Mouse (Mus musculus) adrenal gland, adult 18-20 months (tissue): ENCODE data around the gene Ice1. TPM values are rescaled to one million over a fixed set of nuclear protein-coding genes. Genes with fewer than 3 reads are reported as not detected.

Experiments used
- DNase-seq, 2 experiments: peaks; one replicate each; pipeline ENCODE4 v3.0.0; 2021 to 2022; ENCODE audit warnings: low spot score in 2 of 2
- long read RNA-seq, 2 experiments: library from polyadenylated mRNA; stranded (forward); transcript quantifications; one replicate each; pipeline ENCODE4 v2.0.0; 2021
- total RNA-seq, 2 experiments: library from RNA; stranded (reverse); gene quantifications; 1 replicate in 1 of 2; 2 replicates in 1 of 2; pipeline ENCODE4 v1.2.3; 2021

Gene Ice1
- total RNA-seq, result 10 to 100 TPM; 24.6 to 27.5 TPM
- long read RNA-seq, experiment 1, full-length matches to known transcripts, result 3 of 8 reads
- long read RNA-seq, experiment 1, partial matches to known transcripts, result 3 of 8 reads
- long read RNA-seq, experiment 1, other reads (novel, unspliced or antisense), result 2 of 8 reads
- long read RNA-seq, experiment 2, partial matches to known transcripts, result 10 of 11 reads
- long read RNA-seq, experiment 2, other reads (novel, unspliced or antisense), result 1 of 11 reads

DNA sequence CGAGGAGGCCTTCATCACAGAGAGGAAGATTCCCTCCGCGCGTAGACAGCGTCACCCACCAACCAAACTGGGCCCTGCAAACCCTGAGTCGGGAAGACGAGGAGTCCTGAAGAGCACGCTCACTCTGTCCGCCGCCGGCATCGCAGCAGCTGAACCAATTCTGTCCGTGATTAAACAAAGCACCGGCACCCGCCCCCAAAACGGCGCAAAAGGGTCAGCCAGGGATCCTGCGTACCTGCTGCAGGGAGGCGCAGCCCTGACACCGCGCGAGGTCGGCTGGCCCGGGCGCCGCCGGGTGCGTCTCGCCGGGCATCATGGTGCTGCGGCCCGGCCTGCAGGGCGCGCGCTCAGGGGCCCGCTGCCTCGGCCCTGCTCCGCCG is at the start of gene Ice1:
Gene Ice1 (minus strand): TSS at position 353 of the 380 bp plus-strand sequence.
- DNase-seq, result no peak

DNA sequence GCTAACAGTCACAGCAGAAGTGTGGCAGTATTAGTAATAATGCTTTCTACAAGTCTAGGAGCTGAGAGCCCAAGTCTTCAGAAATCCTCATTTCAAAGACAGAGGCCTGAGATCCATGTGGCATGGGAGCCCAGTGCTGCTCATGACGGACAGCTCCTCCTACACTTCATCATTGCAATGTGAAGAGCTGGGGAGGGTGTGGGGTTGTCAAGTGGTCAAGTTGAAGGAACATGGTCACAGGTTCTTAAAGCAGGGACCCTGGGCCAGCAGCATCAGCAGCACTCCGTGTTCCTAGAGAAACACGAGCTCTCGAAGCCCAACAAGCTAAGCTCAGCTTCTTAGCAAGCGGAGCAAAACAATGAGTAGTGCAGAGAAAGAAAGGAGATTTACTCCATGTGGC is 48.4 kb upstream of the Ice1 start:
- no peak for DNase-seq

DNA sequence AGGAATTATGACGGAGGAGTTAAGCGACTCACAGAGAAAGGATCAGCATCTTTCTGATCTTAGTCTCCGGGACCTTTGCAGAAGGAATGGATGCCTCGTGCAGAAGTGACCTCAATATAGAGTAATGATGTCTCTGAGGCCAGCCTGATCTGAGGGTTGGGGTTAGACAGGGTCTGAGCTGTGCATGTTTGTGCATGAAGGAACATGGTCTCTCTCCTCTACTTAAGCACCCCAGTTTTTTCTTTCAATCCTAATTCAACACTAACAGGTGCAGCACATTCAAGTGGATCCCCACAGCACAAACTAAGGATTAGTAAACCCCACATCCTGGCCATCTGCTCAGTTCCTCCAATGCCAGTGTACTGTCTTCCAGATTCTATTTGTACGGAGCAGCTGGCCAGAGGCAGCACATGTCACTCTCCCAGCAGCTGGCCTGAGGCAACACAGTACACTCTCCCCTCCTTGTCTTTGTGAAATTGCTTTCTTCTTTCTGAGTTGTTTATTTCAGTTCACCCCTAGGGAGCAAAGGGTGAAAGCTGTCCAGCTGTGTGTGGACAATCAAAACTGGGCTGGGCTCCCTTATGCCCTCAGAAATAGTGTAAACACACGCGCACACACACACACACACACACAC is 47.7 kb upstream of the Ice1 start:
- no peak for DNase-seq

DNA sequence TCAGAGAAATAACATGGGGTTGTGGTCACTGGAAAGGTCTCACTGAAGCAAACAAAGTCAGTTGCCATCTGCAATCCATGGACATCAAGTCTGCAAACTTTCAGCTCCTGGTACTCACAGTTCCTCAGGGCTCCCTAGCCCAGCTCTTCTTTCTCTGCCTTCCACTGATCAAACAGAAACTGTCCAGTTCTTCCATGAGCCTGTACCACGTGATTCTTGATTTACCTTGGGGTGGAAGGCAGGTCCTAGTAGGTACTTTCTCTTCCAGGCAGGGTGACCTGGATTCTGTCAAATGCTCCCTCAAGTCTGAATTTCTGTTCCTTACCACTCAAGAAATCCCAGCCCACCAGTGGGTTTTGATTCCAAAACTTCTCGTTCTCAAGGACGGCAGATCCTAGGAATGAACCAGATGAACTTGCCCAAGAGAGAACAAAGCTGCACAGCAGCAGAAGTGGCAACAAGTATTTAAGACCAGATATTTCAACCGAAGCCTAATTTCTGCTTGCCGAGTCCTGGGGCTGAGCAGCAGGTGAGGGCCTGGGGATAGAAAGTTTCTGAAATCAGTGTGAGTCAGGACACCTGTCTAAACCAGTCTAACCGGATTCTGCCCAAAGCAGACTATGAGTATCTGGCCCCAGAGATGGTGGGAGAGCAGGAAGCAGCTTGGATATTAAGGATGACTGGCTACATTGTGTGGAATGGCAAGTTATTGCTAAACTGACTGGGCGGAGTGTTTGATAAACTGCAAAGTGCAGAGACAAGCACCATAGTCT is 44.2 kb upstream of the Ice1 start:
- DNase-seq, result no peak

DNA sequence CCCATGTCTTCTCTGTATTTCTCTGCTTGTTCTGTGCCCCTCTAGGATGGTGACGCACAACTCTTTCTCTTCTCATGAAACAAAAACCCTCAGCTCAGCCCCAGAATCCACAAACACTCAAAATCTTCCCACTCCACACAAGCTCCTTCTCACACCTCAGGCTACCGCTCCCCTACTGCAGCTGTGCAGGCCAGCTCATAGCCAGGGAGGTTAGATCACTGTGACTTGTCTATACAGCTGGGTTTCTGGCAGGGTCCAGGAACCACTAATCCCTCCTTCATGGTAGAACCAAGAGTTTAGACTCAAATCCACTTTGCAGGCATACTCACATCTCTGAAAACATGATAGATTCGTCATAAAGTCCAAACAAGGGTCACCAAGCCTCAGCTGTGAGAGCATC is 42.9 kb upstream of the Ice1 start:
- DNase-seq, result no peak

DNA sequence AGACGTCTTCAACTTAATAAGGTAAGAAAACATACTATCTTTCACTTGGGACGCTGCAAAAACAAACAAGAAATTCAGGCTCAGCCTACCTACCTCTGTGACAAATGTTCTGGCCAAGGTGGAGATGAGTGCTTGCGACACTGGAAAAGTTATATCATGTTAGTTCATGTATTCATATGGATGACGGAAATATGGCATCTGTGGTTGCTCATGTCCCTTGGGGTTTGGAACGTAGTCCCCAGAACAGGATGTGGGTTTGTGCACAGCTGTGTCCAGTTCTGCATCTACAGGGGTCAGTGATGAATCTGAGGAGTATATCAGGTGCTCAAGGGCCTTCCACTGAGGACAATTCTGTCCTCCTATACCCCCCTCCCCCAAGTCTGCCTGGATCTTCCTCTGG is 40.3 kb upstream of the Ice1 start:
- no peak for DNase-seq

DNA sequence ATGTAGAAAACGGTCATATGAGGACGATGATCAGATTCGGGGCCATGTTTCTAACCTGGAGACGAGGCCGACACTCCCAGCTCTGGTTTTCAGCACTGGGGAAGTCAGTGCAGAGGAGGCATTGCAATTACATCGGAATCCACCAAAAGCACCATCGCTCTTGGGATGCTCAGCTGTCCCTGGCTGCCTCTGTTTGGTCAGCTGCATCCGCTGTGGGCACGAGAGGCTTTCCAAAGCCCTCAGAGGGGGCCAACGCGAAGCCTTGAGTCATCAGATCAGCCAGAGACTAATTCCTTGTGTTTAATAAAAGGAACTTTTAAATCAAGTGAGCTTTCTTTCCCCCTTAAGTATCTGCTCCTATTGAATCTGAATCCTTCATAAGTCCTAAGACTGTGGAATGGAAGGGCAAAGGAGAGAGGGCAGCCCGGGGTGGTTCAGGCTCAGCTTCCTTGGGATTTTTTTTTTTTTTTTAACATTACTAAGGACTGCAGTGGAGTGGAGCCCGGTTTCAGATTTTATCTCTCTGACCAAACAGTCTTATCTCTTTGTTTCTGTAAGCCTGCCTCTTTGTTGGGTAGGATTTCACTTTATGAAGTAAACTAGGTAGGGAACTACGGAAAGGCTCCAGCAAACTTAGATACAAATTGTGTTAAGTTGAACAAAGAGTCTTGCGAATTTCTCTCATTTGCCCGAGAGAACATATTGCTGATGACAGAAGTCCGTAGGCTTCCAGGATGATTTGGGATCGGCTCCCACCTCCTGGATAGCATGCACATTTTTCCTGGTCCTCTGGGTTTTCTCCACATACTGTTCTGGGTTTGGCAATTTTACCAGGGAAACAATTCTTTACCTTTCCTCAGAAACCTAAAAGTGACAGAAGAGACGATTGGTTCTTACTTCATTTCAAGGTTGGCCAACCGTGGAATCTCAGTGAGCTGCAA is 39.1 kb upstream of the Ice1 start:
- no peak for DNase-seq

DNA sequence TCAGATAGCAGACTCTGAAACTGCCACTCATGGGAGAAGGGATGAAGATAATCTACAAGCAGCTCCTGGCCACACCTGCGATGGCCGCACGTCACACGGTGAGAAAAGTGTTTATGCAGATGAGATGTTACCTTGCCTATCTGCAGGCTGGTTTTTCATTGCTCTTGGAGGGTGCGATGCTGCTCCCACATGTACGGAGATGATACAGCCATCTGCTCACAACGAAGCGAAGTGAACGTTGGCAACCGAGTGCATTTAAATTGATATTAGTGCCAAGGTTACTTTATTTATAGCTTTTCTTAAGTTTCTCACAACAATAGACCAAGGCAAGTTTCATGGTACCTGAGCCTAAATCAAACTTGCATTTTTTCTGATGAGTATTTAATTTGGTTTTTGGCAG is 37.6 kb upstream of the Ice1 start:
- no peak for DNase-seq

DNA sequence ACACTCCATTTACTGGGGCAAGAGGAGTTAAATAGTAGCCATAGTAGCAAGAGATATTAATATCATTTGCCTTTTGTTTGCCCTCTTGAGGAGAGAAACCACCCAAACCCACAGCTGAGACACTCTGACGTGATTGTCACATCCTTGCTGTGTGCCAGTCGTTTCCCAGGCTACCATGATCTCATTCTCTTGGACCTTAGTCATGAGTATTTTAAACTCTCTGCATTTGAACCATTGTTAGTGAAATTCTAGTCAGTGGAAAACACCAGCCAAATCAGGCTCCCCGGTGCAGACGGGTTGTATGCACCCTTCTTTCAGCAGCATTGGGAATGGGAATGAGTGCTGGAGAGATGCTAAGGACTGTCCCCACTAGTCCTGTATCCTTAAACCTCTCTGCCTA is 32.6 kb upstream of the Ice1 start:
- no peak for DNase-seq

DNA sequence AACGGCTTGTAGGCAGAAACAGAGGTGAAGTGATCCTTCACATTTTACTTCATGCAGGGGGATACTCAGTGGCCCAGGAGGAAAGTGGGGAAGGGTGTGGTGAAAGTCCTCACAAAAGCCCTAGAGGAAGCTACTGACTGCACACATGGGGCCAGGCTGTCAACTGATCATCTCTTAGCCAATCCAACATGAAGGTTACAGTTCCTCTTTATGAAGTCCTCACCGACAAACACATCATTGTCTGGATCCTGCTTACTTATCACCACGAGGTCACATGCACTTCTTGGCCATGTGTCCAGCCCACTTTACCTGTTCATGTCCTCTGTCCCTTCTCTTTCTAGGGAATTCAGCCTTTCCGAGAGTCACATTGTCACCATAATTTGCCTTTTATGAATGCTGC is 22.3 kb upstream of the Ice1 start:
- no peak for DNase-seq

DNA sequence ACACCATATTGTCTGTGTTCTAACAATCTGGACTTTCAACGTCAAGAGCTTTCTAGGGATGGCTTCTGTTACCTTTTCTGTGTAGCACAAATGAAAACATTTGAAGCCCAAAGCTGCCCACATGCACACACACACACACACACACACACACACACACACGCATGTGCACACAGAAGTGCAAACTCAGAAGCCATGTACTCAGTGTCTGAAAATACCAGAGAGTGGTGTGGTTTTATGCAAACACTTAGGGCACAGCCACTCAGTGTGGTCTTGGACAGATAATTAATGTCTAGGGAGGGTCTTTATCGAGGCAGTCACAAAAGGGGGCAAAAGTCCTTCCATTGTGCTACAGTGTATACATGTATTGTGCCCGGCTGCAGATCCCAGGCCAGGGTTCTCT is 19.3 kb upstream of the Ice1 start:
- DNase-seq, result no peak

DNA sequence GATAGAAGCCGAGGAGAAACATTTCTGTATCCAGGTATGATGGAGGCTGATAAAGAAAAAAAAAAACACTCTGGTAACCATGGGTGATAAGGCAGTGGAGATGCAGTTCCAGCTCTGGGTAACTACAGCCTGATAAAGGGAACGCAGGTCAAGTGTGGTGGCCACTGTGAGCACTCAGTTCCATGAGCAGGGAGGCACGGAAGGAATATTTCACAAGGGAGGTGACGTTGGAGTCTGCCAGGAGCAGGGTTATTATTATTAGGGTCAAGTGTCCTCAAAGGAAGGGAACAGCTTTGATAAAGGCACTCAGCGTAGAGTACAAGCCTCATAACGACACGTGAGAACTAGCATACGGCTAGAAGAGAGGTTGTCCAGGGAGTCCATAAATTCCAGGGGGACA is 18.9 kb upstream of the Ice1 start:
- DNase-seq, result no peak

DNA sequence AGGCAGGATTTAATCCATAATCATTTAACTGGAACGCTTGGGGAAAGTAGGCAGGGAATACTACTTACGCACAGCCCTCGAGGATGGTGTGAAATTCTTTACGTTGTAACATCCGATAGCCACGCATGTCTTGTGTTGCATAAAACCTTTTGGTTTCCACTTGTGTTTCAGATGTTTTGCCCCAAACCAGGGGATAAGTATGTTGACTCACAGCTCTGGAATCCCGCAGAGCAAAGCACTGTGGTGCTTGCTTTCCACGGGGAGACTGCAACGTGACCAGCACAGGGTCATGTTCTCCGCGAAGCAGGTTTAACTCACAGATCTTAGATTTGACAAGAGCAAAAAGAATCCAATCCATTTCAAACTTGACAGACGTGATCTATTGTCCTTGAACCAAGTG is 18.1 kb upstream of the Ice1 start:
- DNase-seq, result no peak

DNA sequence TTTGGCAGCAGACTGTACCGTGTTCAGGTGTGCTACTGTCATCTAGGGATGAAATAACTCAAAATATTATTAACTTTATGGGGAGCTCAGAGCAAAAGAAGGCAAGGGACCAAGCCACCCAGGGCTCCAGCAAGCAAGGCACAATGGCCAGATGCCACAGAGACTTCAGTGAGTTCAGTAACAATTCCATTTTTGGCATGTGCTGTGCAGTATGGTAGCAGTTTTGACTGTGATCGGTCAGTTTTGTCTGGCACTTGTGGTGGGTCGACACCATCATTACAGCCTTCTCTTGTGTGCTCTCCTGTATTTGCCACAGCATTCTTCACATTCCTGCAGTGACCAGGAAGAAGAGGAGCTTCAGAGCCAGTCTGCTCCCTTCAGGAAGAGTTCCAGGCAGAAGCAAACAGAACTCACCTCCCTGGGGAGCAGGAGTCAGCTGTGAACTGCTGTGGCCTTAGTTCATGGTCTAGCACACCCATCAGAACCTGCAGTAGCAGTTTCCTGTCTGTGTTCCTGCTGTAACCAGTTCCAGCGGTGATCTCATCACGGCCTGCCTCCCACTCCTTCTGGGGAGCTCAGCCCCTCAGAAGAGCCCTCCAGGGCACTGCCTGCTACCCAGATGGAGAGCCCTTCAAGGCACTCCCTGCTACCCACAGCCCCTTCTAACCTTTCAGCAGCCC is 16.8 kb upstream of the Ice1 start:
- DNase-seq, result no peak

DNA sequence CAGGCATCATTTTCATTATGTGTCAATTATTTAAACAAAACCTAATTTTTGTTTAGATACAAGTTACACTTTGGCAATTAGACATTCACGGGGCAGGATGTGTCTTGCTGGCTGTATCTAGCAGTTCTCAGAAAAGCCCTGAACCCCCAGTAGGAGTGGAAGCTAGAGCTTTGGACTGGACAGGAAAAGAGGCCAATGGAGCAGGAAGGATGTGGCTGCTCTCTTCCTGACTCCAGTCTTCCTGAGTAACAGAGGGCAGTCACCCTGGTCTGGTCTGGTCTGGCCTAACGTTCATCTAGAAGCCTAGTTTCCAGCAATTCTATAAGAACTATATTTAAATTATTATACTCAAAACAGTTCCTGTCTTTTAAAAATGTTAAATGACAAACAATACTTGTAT is 16.0 kb upstream of the Ice1 start:
- DNase-seq, result no peak

DNA sequence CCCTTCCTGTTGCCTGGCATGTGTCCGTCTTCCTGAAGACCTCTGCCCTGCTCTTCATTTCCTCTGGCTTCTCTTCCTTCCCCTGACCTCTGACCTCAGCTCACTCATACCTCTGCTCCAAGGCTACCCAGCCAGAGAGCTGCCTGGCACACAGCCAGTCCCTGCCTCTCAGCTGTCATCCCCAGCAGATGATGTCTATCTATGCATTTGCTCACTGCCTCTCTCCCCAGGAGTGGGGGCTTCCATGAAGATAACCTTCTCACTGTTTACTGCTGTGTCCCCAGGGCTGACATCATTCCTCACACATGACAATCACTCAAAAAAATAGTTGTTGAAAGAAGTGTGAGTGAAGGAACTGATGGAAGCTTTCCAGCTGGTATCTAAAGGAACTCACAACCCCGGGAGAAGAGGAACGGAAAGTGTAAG is 12.6 kb upstream of the Ice1 start:
- peak; percentile 40 to 44 for DNase-seq

DNA sequence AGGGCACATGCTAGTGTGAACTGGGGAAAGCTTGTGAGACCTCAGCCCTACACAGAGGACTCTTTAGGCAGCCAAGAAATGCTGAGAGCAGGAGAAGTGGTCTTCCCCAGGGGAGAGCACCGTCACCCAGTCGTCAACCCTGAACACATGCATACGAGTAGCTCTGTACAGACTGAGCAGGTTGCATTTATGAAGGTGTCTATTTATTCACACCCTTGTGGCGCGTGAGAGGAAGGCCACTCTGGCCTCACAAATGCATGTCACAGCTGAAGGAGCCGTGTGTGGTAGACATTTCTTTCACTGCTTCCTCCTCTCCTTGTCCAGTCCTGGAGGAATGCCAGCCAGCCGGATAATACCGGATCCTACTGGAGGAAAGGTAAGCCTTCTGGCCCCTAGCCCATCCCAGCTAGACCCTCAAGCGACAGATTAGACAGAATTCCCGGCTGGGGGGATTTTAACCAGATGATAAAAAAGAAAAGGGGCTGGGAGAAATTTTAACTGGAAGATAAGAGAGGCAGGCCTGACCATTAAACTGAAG is 8.6 kb upstream of the Ice1 start:
- DNase-seq, result no peak

DNA sequence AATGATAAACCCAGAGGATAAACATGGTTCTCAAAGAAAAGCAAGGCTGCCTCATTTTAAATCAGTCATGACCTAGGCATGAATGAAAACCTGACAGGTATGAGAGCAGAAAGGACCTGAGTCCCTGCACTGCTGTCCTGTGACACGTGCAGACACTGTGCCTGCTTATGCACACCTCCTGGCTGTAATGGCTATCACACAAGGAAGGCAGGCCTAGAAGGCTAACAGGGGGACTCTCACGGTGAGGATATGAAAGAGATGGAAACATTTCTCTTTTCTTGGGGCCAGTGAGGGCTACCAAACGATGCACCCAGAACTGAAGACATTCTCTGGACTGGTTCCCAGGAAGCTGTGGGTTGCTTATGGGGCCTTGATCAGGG is 6.6 kb upstream of the Ice1 start:
- no peak for DNase-seq

DNA sequence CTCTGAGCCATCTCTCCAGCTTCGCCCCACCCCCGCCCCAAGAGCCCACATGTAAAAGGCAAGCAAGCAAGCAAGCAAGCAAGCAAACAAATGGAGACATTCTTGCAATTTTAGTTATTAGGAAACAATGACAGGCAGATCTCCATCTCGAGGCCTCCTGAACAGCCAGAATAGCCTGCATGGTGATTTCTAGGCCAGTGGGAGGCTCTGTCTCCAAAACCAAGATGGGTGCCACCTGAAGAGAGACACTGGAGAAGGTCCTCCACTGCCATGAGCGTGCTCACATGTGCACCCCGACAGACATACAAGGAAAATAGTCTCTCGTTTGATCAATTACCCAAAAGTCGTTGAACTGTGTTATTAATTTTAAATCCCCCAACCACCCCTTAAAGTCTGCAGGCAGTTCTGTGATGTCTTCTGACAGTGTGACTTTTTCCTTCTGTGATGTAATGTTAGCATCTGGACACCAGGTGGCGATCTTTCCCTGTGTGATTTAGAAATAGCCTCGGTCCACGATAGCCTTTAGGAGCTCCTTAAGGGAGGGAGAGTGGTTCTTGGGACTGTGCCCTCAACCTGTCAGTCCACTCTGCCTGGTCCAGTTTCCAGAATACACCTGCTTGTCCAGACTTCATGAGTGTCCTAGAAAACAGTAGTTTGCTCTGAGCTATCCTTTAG is 6.1 kb upstream of the Ice1 start:
- DNase-seq, result peak; percentile 56 to 60

DNA sequence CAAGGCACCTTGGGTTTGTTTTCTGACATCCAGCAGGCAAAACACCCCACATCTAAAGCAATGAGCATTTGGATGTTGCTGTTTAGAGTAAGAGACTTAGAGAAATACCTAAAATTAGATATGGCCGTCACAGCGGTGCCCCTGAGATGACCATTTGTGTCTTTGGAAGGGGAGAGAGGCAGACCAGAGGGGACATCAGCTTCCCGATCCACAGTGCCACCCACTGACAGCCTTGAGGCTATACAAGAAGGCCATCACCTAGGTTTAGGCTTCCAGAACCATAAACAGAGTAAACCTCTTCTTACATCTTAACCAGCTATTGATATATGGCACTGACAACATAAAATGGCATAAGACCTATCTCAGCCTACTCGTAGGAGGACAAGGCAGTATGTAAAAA is 4.5 kb upstream of the Ice1 start:
- no peak for DNase-seq
